Mouse (Mus musculus) monocyte, adult 5-6 weeks (primary cell): Measurements from ENCODE around the gene Itch. TPM values are rescaled to one million over a fixed set of nuclear protein-coding genes. Genes with fewer than 3 reads are reported as not detected.
A peak's percentile ranks its signal among the peaks of the same experiment; 100 is the strongest.
"Not testable (repeated sequence)": the region's sequence is repeated elsewhere in the genome, so short reads cannot be mapped to it uniquely, and the experiment has no call there.

Experiments used
- ATAC-seq: fragments of 153-309, 156-312 bp; replicated peaks from 2 replicates; pipeline ENCODE4 v1.8.0; 2017; ENCODE audit warnings: mild to moderate bottlenecking; ENCODE audit not compliant: low TSS enrichment, insufficient number of reproducible peaks, severe bottlenecking, poor library complexity, low FRiP score
- total RNA-seq: library from RNA; stranded (forward); fragments of 200-1000, 200-491, 200-594 nt; gene quantifications from 3 replicates; pipeline ENCODE4 v1.2.3, GENCODE M21; 2017

Gene Itch
- total RNA-seq, result 177 to 184 TPM (median 180 TPM) in 3 replicates

DNA sequence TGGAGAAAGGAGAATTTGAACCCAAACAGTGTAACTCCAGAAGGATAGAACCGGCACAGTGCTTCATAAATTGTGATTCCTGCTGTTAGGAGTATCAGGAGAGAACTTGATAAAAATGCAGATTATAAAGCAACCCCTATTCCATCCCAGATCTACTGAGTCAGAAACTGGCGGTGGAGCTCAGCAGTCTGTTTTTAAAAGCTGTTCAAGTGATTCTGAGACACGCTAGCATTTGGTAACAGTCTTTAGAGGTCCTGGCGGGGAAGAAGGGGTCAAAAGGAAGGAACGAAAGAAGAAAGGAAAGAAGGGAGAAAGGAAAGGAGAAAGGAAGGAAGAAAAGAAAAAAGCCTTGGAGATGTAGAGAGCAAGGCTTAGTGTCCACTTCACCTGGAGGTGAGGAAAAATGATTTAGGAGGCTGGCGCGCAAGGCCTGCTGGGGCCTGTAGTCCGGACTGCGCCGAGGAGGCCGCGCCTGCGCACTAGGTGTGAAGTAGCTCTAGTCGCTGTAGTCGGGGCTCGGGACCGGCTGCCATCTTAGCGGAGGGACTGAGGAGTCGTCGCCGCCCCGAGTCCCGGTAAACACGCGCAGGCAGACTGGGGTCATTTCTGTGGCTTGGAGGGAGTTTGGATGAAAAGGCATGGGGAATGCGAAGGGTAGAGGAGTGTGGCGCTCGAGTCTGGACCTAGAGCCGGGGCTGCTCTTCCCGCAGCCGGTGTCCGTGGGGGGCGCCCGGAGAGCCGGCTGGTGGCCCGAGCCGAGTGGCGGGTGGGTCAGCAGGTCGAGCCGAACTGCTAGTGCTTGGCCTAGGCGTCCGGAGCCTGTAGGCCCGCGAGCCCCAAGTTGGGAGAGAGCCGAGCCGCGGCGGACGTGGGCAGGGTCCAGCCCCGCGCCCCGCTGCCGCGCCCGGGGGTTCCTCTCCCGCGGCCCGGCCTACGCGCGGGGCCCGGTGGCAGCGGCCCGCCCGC is at the start of gene Itch:
Itch (plus strand) TSS at position 499 of the 966 bp plus-strand sequence.
- ATAC-seq, result peak; percentile 93

DNA sequence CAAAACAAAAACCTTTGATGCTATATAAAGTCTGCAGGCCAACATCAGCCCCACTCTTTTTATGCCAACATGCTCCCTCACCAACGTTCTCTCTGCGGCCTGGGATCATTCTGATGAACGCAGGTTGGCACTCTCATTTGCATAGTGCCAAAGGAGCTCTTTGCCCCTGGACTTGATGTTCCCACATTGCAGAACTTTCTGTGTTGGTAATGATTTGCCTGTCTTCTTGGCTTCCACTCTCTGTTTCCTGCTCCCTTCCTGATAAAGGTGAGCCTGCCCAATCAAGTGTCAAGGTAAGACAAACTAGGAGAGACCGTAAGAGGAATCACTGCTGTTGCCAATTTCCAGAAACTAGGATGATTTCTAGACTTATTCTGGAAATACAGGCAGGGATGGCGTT is 48.8 kb upstream of the Itch start:
- ATAC-seq, result no peak

DNA sequence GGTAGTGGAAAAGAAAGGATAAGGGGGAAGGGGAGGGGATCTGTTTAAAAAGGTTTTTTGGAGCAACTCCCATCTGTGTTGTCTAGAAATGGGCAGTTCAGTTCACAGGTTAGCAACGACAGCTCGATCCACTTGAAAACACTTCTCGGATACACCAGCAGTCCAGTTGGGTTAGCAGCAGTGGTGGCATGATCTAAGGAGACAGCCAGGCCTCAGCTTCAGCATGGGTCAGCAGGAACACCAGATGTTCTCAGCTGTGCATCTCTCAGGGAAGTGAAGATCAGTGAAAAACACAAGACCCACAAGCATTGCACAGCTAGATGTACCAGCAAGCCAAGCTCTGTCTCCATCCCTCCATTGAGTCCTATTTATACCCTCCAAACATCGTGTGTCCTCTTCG is 47.0 kb upstream of the Itch start:
- ATAC-seq, result no peak

DNA sequence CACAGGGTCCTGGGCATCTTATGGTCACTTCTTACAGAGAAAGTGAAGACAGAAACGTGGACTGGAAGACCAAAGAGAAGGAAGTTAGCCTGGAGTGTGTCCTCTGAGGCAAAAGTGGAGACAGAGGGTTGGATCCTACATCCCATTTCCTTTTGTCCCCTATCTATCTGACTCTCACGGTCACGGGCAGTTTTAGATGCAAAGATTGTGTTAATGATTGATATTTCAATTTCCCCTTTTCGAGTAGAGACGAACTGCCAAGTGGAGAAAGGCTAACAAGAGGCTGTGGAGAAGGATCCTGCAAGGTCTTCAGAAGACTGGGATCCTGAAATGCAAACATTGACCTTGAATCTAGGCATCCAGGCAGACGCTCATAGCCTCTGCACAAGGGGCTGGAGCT is 45.0 kb upstream of the Itch start:
- no peak for ATAC-seq

DNA sequence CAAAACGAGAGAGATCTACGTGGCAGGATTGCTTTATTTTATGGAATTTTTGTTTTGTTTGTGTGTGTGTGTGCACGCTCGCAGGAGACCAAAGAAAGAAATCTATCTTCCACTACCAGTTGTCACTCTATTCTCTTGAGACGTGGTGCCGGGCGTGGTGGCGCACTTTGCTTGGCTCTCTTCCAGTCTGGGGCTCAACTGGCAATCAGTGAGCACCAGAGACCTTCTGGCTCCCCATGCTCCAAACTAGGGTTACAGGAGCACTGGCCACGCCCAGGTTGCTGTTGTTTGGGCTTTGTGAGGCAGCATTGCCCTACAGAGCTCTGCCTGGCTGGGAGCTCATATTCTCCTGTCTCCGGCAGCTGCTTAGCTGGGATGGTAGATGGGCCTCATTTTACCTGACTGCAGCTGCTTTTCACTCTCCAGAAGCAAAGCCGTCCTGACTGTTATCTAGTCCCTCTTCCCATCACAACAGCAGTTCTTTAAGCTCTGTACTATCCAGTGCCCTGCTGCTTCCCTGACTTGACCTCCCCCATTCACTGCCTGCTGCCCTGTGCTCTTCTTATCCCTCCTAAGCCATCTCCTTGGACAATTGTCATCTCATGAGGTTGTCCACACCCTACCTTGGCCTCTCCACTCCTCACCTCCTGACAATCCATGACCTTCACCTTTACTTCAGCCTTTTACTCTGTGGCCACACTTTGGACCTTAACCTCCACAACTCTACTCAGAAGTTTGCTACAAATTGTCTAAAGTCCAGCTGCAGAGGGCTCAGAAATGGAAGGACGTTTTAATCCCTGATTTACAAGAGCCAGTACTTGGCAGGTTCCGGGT is 42.2 kb upstream of the Itch start:
- no peak for ATAC-seq

DNA sequence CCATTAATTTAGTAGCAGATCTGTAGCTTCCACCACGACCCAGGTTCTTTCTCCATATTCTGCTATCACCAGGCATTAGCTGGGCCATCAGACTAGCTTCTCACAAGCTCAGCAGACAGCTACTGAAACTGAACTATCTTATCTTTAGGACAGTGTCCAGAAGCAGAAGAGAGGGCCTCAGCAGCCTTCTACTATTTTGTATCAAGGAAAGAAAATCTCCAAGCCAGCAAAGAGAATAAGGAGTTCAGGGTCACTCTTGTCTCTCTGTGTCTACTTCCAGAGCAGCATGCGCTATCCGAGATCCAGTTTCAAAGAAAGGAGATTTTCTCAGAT is 41.6 kb upstream of the Itch start:
- no peak for ATAC-seq

DNA sequence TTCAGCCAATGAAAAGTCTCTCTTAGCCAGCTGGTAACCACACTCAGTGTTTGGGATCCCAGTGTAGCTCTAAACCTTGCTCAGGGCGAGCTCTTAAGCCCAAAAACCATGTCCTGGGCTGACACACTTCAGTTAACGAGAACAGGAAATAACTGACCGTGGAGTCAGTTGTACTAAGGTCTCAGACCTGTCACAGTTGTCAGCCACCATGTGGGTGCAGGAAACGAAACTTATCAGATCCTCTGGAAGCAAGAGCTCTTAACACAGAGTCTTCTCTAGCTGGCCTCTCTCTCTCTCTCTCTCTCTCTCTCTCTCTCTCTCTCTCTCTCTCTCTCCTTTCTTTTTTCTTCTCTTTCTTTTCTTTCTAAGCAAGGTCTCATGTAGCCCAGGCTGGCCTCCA is 39.9 kb upstream of the Itch start:
- no peak for ATAC-seq

DNA sequence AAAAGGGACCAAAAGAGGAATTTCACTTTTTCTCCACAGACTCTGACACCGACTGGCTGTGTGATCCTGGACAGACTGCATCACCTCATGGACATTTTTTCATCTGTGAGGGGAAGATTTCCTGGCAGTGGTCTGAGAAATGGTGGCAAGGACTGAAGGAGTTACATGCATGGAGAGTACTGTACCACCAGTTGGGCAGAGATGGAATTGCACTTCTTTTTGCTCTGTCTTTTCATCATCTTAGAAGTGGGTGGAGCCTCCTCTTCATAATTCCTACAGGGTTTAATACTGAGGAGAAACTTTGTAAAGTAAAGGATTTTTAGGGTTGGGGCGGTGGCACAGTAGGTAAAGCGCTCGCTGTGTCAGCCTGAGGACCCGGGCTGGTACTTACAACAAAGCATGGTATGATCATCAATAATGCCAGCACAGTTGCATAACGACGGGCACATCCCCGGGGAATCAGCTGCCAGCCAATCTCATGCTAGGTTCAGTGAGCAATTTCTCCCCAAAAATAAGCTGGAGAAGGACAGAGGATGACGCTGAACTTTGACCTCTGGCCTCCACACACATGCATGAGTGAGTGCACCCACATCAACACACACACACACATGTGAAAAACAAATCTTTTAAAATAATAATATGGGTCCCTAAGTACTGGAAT is 34.5 kb upstream of the Itch start:
- ATAC-seq, result no peak

DNA sequence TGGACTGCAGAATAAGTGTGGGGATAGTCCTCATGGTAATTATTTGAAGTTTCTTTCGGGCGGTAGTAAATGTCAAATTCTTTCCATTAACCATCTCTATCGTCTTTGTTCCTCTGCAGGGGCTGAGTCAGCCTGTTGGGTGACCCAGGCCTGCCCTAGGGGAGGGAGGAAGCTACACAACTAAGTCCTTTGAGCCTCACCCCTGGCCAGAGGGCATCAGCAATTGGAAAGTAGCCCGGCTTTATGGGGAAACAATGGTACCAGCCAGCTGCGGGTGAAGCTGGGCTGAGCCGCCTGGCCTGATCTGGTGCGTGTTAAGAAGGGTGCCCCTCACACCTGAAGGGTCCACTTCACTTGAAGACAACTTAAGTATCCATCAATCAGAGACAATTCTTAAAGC is 33.9 kb upstream of the Itch start:
- peak; percentile 82 for ATAC-seq

DNA sequence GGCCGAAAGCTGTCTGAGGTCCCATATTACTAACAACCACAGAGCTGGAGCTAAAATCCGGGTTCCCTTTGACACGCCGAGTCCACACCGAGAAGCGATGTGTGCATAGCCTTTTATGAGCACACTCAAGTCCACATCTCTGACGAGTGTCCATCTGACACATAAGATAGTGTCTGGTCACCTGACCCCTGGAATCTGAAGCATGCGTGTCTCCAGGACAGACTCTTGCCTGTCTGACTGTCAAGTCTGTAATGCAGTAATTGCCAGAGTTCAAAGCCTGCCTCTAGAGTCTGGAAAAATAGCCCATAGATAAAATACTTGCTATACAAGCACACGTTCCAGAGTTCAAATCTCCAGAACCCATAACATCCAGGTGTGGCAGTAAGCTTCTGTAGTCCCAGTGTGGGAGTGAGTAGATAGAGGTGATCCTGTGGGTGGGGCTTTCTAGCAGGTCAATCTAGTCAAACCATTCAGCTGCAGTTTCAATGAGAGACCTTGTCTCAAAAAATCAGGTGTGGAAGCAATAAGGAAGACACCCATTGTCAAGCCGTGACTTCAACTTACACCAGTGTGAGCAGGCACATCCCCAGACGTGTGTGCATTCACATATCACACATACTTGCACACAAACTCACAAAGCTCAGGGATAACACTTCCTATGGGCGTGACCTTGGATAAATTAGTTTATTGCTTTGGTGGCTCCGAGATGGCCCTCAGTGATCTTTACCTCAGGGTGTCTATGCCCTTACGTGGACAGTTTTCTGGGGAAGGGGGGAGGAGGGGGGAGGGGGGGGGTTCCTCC is 33.1 kb upstream of the Itch start:
- no peak for ATAC-seq

DNA sequence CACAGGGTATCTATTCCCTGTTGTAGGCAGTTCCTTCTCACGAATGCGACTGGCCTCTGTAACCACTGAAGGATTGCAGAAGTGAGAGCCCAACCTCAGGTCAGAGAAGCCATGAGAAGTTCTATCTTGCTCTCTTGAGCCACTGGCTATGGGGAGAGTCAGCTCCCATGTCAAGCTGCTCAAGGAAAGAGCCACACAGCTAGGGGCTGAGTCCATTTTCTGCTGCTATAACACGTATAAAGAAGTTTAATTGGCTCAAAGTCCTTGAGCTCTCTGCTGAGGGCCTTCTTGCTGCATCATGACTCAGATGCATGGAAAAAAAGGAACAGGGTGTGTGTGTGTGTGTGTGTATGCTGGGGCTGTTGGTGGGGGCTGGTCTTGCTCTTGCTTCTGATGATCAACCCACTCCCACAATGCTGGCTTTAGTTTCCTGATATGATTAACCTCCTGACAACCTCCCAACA is 32.5 kb upstream of the Itch start:
- peak; percentile 81 for ATAC-seq

DNA sequence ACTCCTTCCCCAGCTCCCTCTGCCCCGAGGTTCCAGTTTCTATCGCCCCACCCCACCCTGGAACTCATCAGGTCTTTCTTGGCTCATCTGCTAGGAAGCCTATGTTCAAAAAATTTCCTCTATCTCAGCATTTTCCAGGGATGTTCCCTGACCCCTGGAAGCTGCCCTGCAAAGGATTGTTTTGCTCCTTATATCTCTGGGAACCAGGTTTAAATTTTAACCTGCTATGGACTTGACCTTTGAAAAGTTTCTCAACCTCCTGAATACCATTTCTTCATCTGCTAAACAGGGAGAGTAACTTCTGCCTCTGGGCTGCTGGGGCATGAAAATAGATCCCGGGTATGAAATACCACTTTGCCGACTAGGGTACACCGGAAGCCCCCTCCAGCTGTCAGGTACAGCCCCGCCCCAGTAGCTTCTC is 31.5 kb upstream of the Itch start:
- ATAC-seq, result peak; percentile 41; the same call in 1 of the 2 replicates

DNA sequence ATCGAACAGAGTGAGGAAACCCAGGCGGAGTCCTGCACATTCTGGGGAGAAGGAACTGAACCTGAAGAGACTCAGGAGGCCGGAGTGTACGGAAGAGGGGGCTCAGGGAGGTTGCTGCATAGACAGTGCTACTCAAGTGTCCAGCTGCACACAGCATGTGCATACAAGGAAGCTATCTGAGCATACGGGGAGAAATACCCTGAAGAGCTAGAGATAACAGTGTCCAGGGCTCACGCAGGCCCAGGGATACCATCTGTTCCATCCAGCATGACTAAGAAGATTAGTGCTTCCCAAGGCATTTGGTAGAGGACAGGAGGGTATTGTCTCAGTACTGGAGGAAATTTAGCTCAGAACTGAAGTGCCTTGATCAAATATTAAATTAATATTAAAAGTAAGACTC is 29.7 kb upstream of the Itch start:
- ATAC-seq, result no peak

DNA sequence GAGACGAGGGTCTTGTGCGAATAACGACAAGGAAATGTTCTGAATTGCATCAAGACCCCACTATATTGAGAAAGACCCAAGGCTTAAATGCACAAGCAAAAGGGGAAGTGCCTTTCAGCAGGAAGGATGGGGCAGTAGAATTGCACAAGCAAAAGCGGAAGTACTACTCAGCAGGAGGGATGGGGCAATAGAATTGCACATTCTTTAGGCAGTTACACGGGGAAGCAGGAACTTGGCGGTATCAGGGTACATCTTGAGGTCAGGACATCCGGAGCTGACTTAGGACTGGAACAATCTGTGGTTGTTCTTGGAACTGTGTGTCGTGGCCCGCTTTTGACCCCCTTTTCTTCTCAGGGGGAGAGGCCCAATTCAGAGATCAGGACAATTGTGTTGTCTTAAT is 26.0 kb upstream of the Itch start:
- not testable (repeated sequence) for ATAC-seq

DNA sequence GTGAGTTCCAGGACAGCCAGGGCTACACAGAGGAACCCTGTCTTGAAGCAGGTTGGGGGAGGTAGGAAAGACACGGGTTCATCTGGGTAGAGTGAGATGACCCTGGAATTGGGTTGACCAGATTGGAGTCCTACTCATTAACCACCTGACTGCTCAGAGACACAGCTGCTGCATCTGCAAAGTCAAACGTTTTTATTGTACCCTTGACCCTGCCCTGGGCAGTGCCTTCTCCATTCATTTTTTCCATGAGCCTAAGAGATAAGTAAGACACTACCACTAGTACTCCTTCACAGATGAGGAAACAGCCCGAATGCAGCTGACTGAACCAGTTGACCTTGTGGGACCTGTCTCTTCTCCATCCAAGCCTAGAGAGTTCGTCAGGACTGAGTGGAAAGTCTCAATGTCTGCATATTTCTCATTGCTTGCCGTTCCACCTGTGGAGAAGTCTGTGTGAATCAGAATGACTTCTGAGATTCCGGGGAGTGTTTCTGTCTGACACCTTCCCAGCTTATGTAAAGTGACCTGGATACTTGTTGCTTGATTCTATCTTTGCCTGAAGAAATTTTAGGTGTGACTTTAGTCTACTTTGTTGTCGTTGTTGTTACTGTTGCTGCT is 18.0 kb upstream of the Itch start:
- ATAC-seq, result no peak

DNA sequence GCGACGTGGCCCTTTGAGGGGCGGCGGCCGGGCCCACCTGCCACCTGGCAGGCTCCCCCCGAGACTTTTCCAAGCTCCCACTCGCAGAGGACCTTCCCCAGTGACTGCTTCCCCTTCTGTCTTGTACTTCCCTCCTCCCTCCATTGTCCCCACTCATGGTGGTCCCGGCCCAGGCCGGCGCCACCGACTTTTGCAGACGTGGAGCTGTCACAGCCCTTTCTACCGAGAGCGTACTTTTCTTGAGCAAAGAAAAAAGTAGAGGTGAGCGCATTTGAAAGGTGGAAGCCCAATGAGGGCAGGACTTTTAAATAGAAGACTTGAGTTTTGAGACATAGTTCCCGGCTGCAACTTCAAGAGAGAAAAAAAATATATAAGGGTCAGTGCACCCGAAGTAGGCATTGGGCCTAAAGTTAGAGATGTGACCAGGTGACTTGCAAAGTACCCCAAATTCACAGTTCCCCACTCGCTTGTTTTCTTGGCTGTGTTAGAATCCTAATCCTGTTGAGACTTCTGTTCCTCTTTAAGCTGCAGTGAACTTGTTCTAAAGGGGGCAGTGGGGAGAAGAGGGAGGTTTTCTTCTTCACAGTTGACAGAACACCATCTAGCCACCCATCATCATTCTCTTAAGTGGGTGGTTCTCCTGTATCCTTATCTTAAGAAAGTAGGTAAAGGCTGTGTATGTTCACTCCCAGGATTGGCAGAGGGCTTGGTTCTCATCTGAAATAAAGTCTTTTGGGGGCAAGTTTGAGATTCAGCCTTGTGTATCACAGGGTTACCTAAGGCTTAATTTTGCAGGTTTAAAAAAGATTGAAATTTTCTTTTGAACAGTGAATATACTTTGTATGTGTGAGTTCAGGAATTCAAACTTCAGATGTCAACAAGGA is 910 bp downstream of the Itch start:
- no peak for ATAC-seq

DNA sequence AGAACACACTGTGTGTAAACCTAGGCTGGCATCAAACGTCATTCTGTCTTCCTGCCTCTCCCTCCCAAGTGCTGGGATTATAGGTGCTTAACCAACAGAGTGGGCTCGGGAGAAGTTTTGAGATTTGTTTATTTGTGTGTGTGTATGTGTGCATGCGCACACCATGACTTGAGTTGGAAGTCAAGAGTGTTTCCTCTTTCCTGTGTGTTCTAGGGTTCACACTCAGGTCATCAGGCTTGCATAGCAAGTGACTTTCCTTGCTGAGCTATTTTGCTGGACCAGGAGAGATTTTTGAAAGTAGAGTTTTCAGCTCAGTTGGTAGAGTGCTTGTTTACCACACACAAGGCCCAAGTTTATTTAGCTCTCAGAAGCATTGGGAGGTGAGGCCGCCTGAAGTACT is 1.8 kb downstream of the Itch start:
- peak; percentile 62; the same call in 1 of the 2 replicates for ATAC-seq
